In the genomic region with DNA sequence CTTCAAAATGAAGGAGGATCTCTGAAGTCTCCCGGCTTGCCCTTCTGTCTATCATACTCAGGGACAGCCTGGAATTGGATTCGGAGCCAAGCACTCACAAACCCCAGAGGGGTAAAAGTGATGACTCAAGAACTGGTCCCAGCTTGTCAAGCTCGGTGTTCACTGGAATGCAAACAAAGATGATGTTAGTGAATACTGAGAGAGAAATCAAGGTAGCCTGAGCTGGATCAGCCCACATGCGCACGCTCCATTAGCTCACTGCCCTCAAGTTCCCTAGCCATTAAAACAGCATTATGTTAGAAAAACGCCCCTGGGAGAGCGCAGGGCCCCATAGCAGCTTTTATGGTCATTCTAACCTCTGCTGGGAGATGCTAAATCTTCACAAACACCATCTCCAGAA, we compare ENCODE assay signal across 15 mouse cellular contexts.
DNase-seq lines count a peak whose midpoint lies in the region; ATAC-seq and TF ChIP-seq lines count a peak whose summit lies in the region.
"Had no signal": no experiment of that assay in that cellular context is flagged by ENCODE, and none has a peak within 500 bp of the region (broad histone marks: within the 10 kb centered on the region; RNA-seq: fewer than 3 reads in every experiment).

No protein-coding gene starts in this region.

- no peak for DNase-seq in kidney, postnatal 36 days
- DNase-seq in limb, embryonic 14.5 days (ENCODE audit: low spot score): peak; percentile 7
- DNase-seq in frontal cortex, adult 2 months (ENCODE audit: extremely low spot score in 1 of 2, low spot score in 1 of 2): no peak
- no peak for DNase-seq in cerebellum, adult 9-11 months
- DNase-seq in gastrocnemius, postnatal 4 days (ENCODE audit: low spot score in 2 of 2): no peak
- DNase-seq: adrenal gland, adult 2 months; cerebellum, adult 2 months; layer of hippocampus, postnatal 36 days; spleen, adult 18-20 months; thymus, postnatal 36 days had no signal

- peak overlapping the region; percentile 24; the same call in 1 of the 2 replicates for H3K9ac ChIP-seq in kidney, embryonic 16.5 days (replicated peaks; ENCODE audit: low read length)
- H3K9ac ChIP-seq in embryonic facial prominence, embryonic 13.5 days: no peak overlapping the region
- H3K9ac ChIP-seq in limb, embryonic 14.5 days (ENCODE audit: low read depth, low read length, severe bottlenecking): no peak overlapping the region
- H3K9ac ChIP-seq: intestine, embryonic 15.5 days had no signal

- no peaks in the 10 kb centered on the region for H3K36me3 ChIP-seq in kidney, embryonic 16.5 days (ENCODE audit: insufficient read depth, low read length)
- H3K36me3 ChIP-seq in E14TG2a.4 (ENCODE audit: insufficient read depth, low read length): no peaks in the 10 kb centered on the region
- no peaks in the 10 kb centered on the region for H3K36me3 ChIP-seq in embryonic facial prominence, embryonic 13.5 days
- H3K36me3 ChIP-seq in limb, embryonic 14.5 days (ENCODE audit: control insufficient read depth, insufficient read depth, low read length): no peaks in the 10 kb centered on the region
- H3K36me3 ChIP-seq: intestine, embryonic 15.5 days had no signal

- H3K4me1 ChIP-seq in kidney, embryonic 16.5 days (ENCODE audit: insufficient read depth, low read length): peaks cover 23% of the 10 kb centered on the region
- peaks cover 63% of the 10 kb centered on the region for H3K4me1 ChIP-seq in E14TG2a.4 (replicated peaks; ENCODE audit: low read depth, low read length)
- H3K4me1 ChIP-seq in embryonic facial prominence, embryonic 13.5 days: peaks cover 12% of the 10 kb centered on the region
- H3K4me1 ChIP-seq in limb, embryonic 14.5 days (ENCODE audit: control insufficient read depth, insufficient read depth, low read length): 0 out of 2 replicates have a peak, but pooled peaks cover 3% of the 10 kb centered on the region
- H3K4me1 ChIP-seq: intestine, embryonic 15.5 days; megakaryocyte, embryonic 14.5 days had no signal

- WGBS in kidney, embryonic 16.5 days: 17% methylated on average over 7 of the region's 7 CpGs
- WGBS in embryonic facial prominence, embryonic 13.5 days: 71% methylated on average over 7 of the region's 7 CpGs
- WGBS in limb, embryonic 14.5 days: 51% methylated on average over 7 of the region's 7 CpGs

- peak overlapping the region; percentile 24 for H3K4me3 ChIP-seq in kidney, embryonic 16.5 days (ENCODE audit: low read length)
- peak overlapping the region; percentile 11; the same call in 1 of the 2 replicates for H3K4me3 ChIP-seq in E14TG2a.4 (replicated peaks; ENCODE audit: low read length)
- H3K4me3 ChIP-seq in embryonic facial prominence, embryonic 13.5 days: no peak overlapping the region; the same call in 1 of the 2 replicates
- H3K4me3 ChIP-seq in limb, embryonic 14.5 days (replicated peaks; ENCODE audit: low read length): no peak overlapping the region
- H3K4me3 ChIP-seq: intestine, embryonic 15.5 days; megakaryocyte, embryonic 14.5 days had no signal

- no peak for TF ChIP-seq CTCF in E14TG2a.4 (conservative IDR thresholded peaks at IDR 0.05; ENCODE audit: low read length)

- no peak for TF ChIP-seq POLR2A in limb, embryonic 14.5 days (IDR thresholded peaks at IDR 0.05; ENCODE audit: borderline replicate concordance, extremely low read depth, insufficient read depth, insufficient read length)

- H3K9me3 ChIP-seq in kidney, embryonic 16.5 days (ENCODE audit: low read length): no peaks in the 10 kb centered on the region
- peaks cover 5% of the 10 kb centered on the region; the same call in 1 of the 2 replicates for H3K9me3 ChIP-seq in E14TG2a.4 (ENCODE audit: low read length)
- H3K9me3 ChIP-seq in embryonic facial prominence, embryonic 13.5 days: no peaks in the 10 kb centered on the region
- H3K9me3 ChIP-seq in limb, embryonic 14.5 days (ENCODE audit: control insufficient read depth, low read length): no peaks in the 10 kb centered on the region
- H3K9me3 ChIP-seq: intestine, embryonic 15.5 days had no signal

- 0 out of 2 replicates have a peak, but pooled peaks have one; percentile 76 for ATAC-seq in kidney, embryonic 16.5 days (ENCODE audit: low FRiP score, low TSS enrichment)
- no peak for ATAC-seq in embryonic facial prominence, embryonic 13.5 days (ENCODE audit: insufficient number of reproducible peaks, insufficient read depth, low FRiP score, low TSS enrichment, low read depth)
- ATAC-seq in limb, embryonic 14.5 days (ENCODE audit: low FRiP score, low read depth): no peak
- ATAC-seq: intestine, embryonic 15.5 days had no signal

- H3K27ac ChIP-seq in kidney, embryonic 16.5 days (ENCODE audit: low read length): peak overlapping the region; percentile 60; the same call in 1 of the 2 replicates
- peak overlapping the region; percentile 66 for H3K27ac ChIP-seq in embryonic facial prominence, embryonic 13.5 days
- no peak overlapping the region for H3K27ac ChIP-seq in limb, embryonic 14.5 days (replicated peaks; ENCODE audit: low read depth, low read length)
- H3K27ac ChIP-seq: intestine, embryonic 15.5 days had no signal

- no peaks in the 10 kb centered on the region for H3K27me3 ChIP-seq in kidney, embryonic 16.5 days (ENCODE audit: insufficient read depth, low read length)
- H3K27me3 ChIP-seq in E14TG2a.4 (ENCODE audit: insufficient read depth, low read length): peaks cover 22% of the 10 kb centered on the region
- no peaks in the 10 kb centered on the region for H3K27me3 ChIP-seq in embryonic facial prominence, embryonic 13.5 days
- no peaks in the 10 kb centered on the region for H3K27me3 ChIP-seq in limb, embryonic 14.5 days (ENCODE audit: control insufficient read depth, insufficient read depth, low read length)
- H3K27me3 ChIP-seq: intestine, embryonic 15.5 days had no signal

- peak overlapping the region; percentile 48 for H3K4me2 ChIP-seq in kidney, embryonic 16.5 days (replicated peaks; ENCODE audit: low read depth, low read length)
- peak overlapping the region; percentile 44 for H3K4me2 ChIP-seq in embryonic facial prominence, embryonic 13.5 days
- peak overlapping the region; percentile 14; the same call in 1 of the 2 replicates for H3K4me2 ChIP-seq in limb, embryonic 14.5 days (replicated peaks; ENCODE audit: low read depth, low read length, severe bottlenecking)
- H3K4me2 ChIP-seq: intestine, embryonic 15.5 days had no signal

Comparison
In these comparisons a context has a peak if more than half of its experiments do, and no peak if none do; other contexts are left out.
1. H3K4me3 ChIP-seq: peak in kidney, embryonic 16.5 days (single experiment) and E14TG2a.4 (single experiment); none in embryonic facial prominence, embryonic 13.5 days (single experiment) and limb, embryonic 14.5 days (single experiment).
2. Peak in every context shown above with its lines, with median percentiles within 50 percentile points of each other: H3K4me2 ChIP-seq.